Mouse (Mus musculus): ENCODE results near the gene Msx3. TPM values are rescaled to one million over a fixed set of nuclear protein-coding genes. Genes with fewer than 3 reads are reported as not detected.
A peak's percentile ranks its signal among the peaks of the same experiment; 100 is the strongest.

The Msx3 gene
- polyA plus RNA-seq, 1 experiment from 2014 or later: 0.10 TPM

DNA sequence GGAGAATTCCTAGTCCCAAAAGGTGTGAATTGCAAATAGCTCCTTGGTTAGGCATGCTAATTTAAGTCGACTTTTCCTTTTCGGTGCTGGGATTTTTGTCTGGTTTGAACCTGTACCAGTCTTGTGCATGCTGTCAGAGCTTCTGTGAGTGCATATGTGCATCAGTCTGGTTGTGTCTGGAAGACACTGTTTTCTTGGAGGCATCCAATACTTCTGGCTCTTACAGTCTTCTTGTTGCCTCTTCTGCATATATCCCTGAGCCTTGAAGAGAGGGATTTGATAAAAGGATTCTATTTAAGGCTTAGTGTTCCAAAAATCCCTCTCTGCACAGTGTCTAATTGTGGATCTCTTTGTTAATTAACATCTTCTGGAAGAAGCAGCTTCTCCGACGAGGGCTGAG lies 5.2 kb upstream of the Msx3 start:
- 75% methylated on average over 4 of the region's 4 CpGs for WGBS

DNA sequence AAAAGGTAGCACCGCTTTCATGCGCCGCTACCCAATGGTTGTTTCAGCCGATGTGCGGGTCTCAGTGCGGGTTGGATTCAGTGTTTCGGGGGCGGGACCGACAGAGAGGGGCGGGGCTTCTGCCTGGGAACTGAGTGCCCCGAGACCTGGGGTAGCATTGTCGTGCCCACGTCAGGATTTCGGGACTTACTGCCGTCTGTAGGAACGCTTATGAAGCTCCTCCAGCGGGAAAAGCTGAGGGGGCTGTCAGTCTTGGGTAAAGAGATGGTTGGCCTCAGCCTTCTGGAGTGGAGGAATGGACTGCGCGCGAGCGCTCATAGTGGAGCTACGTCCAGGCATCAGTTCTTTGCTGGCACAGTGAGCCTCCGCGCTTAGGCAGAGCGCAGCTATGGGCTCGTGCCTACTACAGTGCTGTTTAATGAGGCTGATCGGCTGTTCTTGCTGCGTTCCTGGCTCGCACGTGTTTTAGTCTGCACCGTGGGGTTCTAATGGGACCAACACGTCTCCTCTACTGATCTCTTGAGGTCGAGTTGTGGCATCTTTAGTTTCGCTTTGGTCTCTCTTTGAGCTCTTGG lies 313 bp upstream of the Msx3 start:
- peaks cover 89% of the 10 kb centered on the region for H3K27me3 ChIP-seq
- H3K9ac ChIP-seq (replicated peaks): peak overlapping the region; percentile 14; the same call in 1 of the 2 replicates
- peaks cover 14% of the 10 kb centered on the region; the same call in 1 of the 2 replicates for H3K4me1 ChIP-seq (replicated peaks)
- H3K4me2 ChIP-seq: peak overlapping the region; percentile 59
- H3K4me3 ChIP-seq (replicated peaks): peak overlapping the region; percentile 34
- WGBS: under 1% methylated on average over 34 of the region's 34 CpGs
- ATAC-seq (ENCODE audit: insufficient number of reproducible peaks, insufficient read depth, low FRiP score, low TSS enrichment, low read depth): peak; percentile 54; the same call in 1 of the 2 replicates
- H3K9me3 ChIP-seq: no peaks in the 10 kb centered on the region
- no peaks in the 10 kb centered on the region for H3K36me3 ChIP-seq
- no peak overlapping the region for H3K27ac ChIP-seq

More for the DNA sequence above, 5.2 kb upstream of the Msx3 start:
- peaks cover 17% of the 10 kb centered on the region for H3K4me1 ChIP-seq (replicated peaks)
- no peak overlapping the region for H3K4me3 ChIP-seq (replicated peaks)
- no peak overlapping the region for H3K9ac ChIP-seq (replicated peaks)
- H3K36me3 ChIP-seq: no peaks in the 10 kb centered on the region
- no peak overlapping the region for H3K27ac ChIP-seq
- no peak overlapping the region for H3K4me2 ChIP-seq
- no peak for ATAC-seq (ENCODE audit: insufficient number of reproducible peaks, insufficient read depth, low FRiP score, low TSS enrichment, low read depth)
- H3K9me3 ChIP-seq: no peaks in the 10 kb centered on the region
- peaks cover 86% of the 10 kb centered on the region for H3K27me3 ChIP-seq

- H3K9me3 ChIP-seq: no peaks in the 10 kb centered on the region
These were observed 1.0 kb downstream of the Msx3 start for GRCm38 (mm10) chr7:140047811-140048311.

GRCm38 (mm10) chr7:140045546-140045945 lies 3.3 kb downstream of the Msx3 start:
- Histone ChIP-seq H3K27me3 (peaks cover 65% of the 10 kb centered on the region), H3K9me3 (no peaks in the 10 kb centered on the region), H3K4me3 (replicated peaks) (no peak overlapping the region), H3K36me3 (peaks cover 7% of the 10 kb centered on the region), H3K4me2 (no peak overlapping the region), H3K9ac (replicated peaks) (no peak overlapping the region), H3K4me1 (replicated peaks) (peaks cover 14% of the 10 kb centered on the region; the same call in 1 of the 2 replicates), H3K27ac (no peak overlapping the region)
- no peak for ATAC-seq (ENCODE audit: insufficient number of reproducible peaks, insufficient read depth, low FRiP score, low TSS enrichment, low read depth)
- WGBS: 79% methylated on average over 4 of the region's 4 CpGs

More at GRCm38 (mm10) chr7:140047811-140048311, 1.0 kb downstream of the Msx3 start:
- peak overlapping the region; percentile 59 for H3K4me2 ChIP-seq
- WGBS: under 1% methylated on average over 33 of the region's 33 CpGs
- no peaks in the 10 kb centered on the region for H3K36me3 ChIP-seq
- H3K4me3 ChIP-seq (replicated peaks): peak overlapping the region; percentile 34
- peak overlapping the region; percentile 40; the same call in 1 of the 2 replicates for H3K9ac ChIP-seq (replicated peaks)
- H3K27me3 ChIP-seq: peaks cover 88% of the 10 kb centered on the region
- peaks cover 14% of the 10 kb centered on the region; the same call in 1 of the 2 replicates for H3K4me1 ChIP-seq (replicated peaks)
- no peak overlapping the region for H3K27ac ChIP-seq
- peak; percentile 34; the same call in 1 of the 2 replicates for ATAC-seq (ENCODE audit: insufficient number of reproducible peaks, insufficient read depth, low FRiP score, low TSS enrichment, low read depth)

GRCm38 (mm10) chr7:140042728-140043127 lies 6.2 kb downstream of the Msx3 start:
- WGBS: 60% methylated on average over 3 of the region's 3 CpGs
- no peak overlapping the region for H3K9ac ChIP-seq (replicated peaks)
- ATAC-seq (ENCODE audit: insufficient number of reproducible peaks, insufficient read depth, low FRiP score, low TSS enrichment, low read depth): no peak
- no peak overlapping the region for H3K4me2 ChIP-seq
- H3K36me3 ChIP-seq: peaks cover 31% of the 10 kb centered on the region
- H3K4me1 ChIP-seq (replicated peaks): no peaks in the 10 kb centered on the region; the same call in 1 of the 2 replicates
- peaks cover 38% of the 10 kb centered on the region for H3K27me3 ChIP-seq
- no peak overlapping the region for H3K4me3 ChIP-seq (replicated peaks)
- H3K27ac ChIP-seq: no peak overlapping the region
- H3K9me3 ChIP-seq: no peaks in the 10 kb centered on the region

DNA sequence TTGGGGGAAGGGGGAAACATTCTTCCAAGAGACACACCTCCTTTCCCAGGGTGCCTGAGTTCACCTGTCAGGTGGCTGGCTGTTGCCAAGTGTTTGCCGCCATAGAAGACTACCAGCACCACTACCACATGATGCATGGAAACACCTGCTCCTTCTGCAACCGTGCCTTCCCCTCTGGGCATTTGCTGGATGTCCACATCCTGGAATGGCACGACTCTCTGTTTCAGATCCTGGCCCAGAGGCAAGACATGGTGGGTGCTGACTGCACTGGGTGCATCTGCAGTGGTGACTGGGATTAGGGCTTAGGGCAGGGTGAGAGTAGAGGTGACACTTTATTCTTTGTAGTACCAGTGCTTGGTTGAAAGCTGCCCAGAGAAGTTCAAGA lies 11.7 kb downstream of the Msx3 start:
- Histone ChIP-seq H3K36me3 (peaks cover 53% of the 10 kb centered on the region), H3K27me3 (no peaks in the 10 kb centered on the region), H3K4me1 (replicated peaks) (peaks cover 21% of the 10 kb centered on the region), H3K9me3 (no peaks in the 10 kb centered on the region), H3K27ac (no peak overlapping the region), H3K4me2 (peak overlapping the region; percentile 87), H3K4me3 (replicated peaks) (peak overlapping the region; percentile 83), H3K9ac (replicated peaks) (peak overlapping the region; percentile 82; the same call in 1 of the 2 replicates)
- ATAC-seq (ENCODE audit: insufficient number of reproducible peaks, insufficient read depth, low FRiP score, low TSS enrichment, low read depth): no peak
- WGBS: 63% methylated on average over 3 of the region's 3 CpGs

DNA sequence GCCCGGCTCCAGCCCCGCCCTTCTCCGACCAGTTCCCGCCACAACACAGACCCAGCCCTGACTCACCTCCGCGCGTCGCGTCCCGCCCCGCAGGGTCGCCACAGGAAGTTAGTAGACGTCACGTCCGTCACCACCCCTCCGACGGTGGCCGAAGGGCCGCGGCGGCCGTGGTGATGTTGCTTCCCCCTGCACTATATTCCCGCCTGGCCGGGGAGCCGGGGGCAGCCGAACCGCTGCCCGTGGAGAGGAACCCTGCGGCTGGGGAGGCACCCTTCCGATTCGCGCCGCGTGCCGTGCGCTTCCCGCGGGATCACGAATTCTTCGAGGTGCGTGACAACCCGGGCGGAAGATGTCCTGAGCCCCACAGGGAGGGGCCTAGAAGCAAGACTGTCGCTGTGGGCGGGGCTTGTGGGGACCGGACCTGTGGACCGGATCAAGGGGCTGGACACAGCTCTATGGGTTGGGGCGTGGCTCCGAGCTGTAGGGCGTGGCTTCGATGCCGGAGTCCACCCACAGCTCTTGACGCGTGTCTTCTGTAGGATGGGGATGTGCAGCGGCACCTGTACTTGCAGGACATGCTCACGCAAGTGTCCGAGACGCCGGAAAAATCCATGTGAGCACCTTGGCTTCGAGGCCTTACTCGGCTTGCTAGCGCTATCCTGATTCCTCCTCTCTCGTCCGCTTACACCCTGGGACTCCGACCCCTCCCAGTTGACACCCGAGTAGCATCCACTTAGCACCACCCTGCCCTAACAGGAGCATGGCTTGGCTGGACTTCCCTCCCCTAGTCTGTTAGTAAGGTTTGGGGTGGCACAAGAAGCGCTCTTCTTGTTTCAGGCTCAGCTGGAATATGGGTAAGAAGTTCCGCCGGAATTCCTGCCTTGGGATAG lies 12.4 kb downstream of the Msx3 start, which contains the start of the genes Zfp511 and Tubgcp2:
TSS of gene Zfp511 (plus strand) at position 111 of the 890 bp plus-strand sequence.
TSS of gene Tubgcp2 (minus strand) at position 389 of the 890 bp plus-strand sequence.
- Histone ChIP-seq H3K4me2 (peak within 1 kb of the TSS; percentile 87), H3K4me3 (replicated peaks) (peak within 1 kb of the TSS; percentile 83), H3K27me3 (no peaks in the 10 kb centered on the region), H3K9me3 (no peaks in the 10 kb centered on the region), H3K9ac (replicated peaks) (peak within 1 kb of the TSS; percentile 82), H3K27ac (peak within 1 kb of the TSS; percentile 77), H3K36me3 (peaks cover 59% of the 10 kb centered on the region), H3K4me1 (replicated peaks) (peaks cover 21% of the 10 kb centered on the region)
- ATAC-seq (ENCODE audit: insufficient number of reproducible peaks, insufficient read depth, low FRiP score, low TSS enrichment, low read depth): peak; percentile 97
- WGBS: under 1% methylated on average over 68 of the region's 69 CpGs

DNA sequence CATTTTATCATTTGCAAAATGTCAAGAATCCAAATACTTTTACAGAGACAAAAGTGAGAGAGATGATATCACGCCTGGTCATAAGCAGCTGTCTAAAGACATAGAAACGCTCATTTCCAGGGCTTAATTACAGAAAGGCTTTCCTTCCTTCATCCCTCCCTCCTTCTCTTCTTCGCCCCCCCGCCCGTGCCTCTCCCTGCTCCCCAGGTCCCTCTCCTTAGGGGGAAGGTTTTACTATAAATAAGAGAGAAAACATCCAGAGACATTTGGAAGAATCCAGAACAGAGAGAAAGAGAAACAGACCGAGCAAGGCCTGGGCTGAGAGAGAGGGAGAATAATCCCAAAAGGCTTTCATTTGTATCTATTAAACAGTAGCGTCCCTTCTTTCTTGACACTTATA lies 13.4 kb downstream of the Msx3 start:
- no peaks in the 10 kb centered on the region for H3K27me3 ChIP-seq
- H3K27ac ChIP-seq: peak overlapping the region; percentile 77
- H3K9ac ChIP-seq (replicated peaks): peak overlapping the region; percentile 82
- peak overlapping the region; percentile 87 for H3K4me2 ChIP-seq
- H3K4me3 ChIP-seq (replicated peaks): peak overlapping the region; percentile 83
- H3K4me1 ChIP-seq (replicated peaks): peaks cover 21% of the 10 kb centered on the region
- no peak for ATAC-seq (ENCODE audit: insufficient number of reproducible peaks, insufficient read depth, low FRiP score, low TSS enrichment, low read depth)
- no peaks in the 10 kb centered on the region for H3K9me3 ChIP-seq
- H3K36me3 ChIP-seq: peaks cover 62% of the 10 kb centered on the region
- WGBS: 20% methylated on average over 7 of the region's 7 CpGs

DNA sequence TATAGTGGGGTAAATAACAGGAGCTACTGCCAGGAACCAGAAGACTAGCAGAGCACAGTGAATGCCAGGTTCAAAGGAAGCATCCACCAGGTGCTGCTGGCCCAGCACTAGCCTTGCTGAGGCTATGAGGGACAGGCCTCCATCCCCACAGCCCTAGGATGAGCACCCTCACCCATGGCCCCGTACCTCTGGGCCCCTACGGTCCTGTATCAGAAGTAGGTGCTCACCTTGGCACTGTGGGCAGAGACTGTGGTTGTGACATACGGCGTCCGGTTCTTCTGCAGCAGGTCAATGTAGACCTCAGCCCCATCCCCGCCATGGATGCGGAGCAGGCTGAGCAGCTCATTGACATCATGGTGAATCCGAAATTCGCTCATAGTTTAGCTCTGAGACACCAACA lies 15.5 kb downstream of the Msx3 start:
- Histone ChIP-seq H3K9ac (replicated peaks) (no peak overlapping the region), H3K27ac (no peak overlapping the region), H3K9me3 (no peaks in the 10 kb centered on the region), H3K4me3 (replicated peaks) (no peak overlapping the region), H3K4me2 (no peak overlapping the region), H3K27me3 (no peaks in the 10 kb centered on the region), H3K36me3 (peaks cover 63% of the 10 kb centered on the region), H3K4me1 (replicated peaks) (peaks cover 21% of the 10 kb centered on the region)
- ATAC-seq (ENCODE audit: insufficient number of reproducible peaks, insufficient read depth, low FRiP score, low TSS enrichment, low read depth): no peak
- 95% methylated on average over 9 of the region's 9 CpGs for WGBS

DNA sequence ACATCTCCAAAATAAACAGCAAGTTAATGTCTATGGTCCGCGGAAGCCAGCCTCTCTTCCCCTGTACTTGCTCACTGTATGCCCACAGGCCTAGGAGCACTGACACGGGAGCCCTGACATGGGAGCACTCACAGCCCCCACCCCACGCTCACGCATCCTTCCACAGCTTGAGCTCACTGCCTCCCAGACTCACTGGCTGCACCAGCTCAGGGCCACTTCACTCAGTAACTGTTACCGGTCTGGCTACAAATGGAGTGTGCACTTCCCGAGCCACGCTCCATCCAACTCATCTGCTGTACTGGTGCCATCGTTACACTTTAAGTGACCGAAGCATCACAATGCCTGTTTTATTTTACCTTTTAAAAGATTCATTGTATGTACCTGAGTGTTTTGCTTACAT lies 16.5 kb downstream of the Msx3 start:
- 94% methylated on average over 10 of the region's 10 CpGs for WGBS
- Histone ChIP-seq H3K4me1 (replicated peaks) (peaks cover 18% of the 10 kb centered on the region), H3K4me3 (replicated peaks) (no peak overlapping the region), H3K27me3 (no peaks in the 10 kb centered on the region), H3K9me3 (no peaks in the 10 kb centered on the region), H3K4me2 (no peak overlapping the region), H3K9ac (replicated peaks) (no peak overlapping the region), H3K27ac (no peak overlapping the region), H3K36me3 (peaks cover 68% of the 10 kb centered on the region)
- ATAC-seq (ENCODE audit: insufficient number of reproducible peaks, insufficient read depth, low FRiP score, low TSS enrichment, low read depth): no peak

GRCm38 (mm10) chr7:140031771-140032170 lies 17.1 kb downstream of the Msx3 start:
- Histone ChIP-seq H3K9me3 (no peaks in the 10 kb centered on the region), H3K4me1 (replicated peaks) (peaks cover 12% of the 10 kb centered on the region), H3K4me2 (no peak overlapping the region), H3K27ac (no peak overlapping the region), H3K36me3 (peaks cover 68% of the 10 kb centered on the region), H3K4me3 (replicated peaks) (no peak overlapping the region), H3K9ac (replicated peaks) (no peak overlapping the region), H3K27me3 (no peaks in the 10 kb centered on the region)
- 94% methylated on average over 12 of the region's 12 CpGs for WGBS
- no peak for ATAC-seq (ENCODE audit: insufficient number of reproducible peaks, insufficient read depth, low FRiP score, low TSS enrichment, low read depth)

Measured in limb, embryonic 12.5 days (tissue).